Mouse (Mus musculus): ENCODE measurements around the gene Hist1h2ag. TPM values are rescaled to one million over a fixed set of nuclear protein-coding genes. Genes with fewer than 3 reads are reported as not detected.

Hist1h2ag gene
- 1.5 TPM for polyA plus RNA-seq (2017; shearing (Covaris generic))

DNA sequence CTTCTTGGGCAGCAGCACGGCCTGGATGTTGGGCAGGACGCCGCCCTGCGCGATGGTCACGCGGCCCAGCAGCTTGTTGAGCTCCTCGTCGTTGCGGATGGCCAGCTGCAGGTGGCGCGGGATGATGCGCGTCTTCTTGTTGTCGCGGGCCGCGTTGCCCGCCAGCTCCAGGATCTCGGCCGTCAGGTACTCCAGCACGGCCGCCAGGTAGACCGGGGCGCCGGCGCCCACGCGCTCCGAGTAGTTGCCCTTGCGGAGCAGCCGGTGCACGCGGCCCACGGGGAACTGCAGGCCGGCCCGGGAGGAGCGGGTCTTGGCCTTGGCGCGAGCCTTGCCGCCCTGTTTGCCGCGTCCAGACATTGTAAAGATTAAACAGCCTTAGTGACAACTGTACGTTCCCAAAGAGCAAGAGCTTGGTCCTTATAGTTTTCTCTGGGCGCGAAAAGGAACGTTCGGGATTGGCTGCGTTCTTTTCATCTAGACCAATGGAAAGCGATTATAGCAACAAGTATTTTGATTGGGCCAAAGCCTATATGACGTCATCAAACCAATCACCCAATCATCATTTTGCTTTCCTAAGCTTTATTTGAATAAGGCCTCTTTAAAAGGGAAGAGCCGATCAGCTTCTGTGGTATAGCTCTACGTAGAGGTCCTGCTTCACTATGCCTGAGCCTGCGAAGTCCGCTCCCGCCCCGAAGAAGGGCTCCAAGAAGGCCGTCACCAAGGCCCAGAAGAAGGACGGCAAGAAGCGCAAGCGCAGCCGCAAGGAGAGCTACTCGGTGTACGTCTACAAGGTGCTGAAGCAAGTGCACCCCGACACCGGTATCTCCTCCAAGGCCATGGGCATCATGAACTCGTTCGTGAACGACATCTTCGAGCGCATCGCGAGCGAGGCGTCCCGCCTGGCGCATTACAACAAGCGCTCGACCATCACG, at the start of gene Hist1h2ag, which contains the start of gene Hist1h2bj:
TSS of gene Hist1h2ag (minus strand) at position 377 of the 935 bp plus-strand sequence.
TSS of gene Hist1h2bj (plus strand) at position 647 of the 935 bp plus-strand sequence.

DNA sequence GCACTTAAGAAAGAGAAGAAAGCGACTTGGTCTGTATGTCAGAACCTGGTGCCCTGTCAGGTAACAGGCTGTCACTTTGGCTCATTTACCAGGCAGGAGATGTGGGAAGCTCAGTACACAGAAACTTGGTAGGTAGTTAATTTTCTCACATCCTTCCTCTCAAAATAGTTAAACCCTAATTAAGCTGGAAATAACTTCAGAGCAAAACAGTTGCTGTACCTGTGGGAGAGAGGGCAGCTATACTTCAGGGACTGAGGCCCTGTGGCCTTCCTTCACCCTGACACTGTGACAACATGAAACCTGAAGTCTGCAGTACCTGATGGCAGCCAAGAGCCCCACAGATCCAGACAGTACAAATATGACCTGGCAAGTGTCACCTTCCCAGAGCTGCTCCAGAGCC, 41.4 kb upstream of the Hist1h2ag start, which contains the start of gene Vmn1r188:
TSS of gene Vmn1r188 (plus strand) at position 301 of the 400 bp plus-strand sequence.

DNA sequence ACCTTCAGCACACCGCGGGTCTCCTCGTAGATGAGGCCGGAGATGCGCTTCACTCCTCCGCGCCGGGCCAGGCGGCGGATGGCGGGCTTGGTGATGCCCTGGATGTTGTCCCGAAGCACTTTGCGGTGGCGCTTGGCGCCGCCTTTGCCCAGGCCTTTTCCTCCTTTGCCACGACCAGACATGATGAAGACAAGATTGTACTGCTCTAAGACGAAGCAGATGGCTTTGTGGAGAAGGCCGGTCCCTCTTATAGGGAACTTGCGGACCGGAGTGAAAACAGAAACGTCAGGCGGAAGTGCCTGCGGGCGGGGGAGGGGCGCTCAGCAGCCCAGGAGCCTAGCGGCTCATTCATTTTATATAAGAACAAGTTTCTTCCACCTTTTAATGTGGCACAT, 1.6 kb downstream of the Hist1h2ag start, which contains the start of gene Hist1h4i:
TSS of gene Hist1h4i (minus strand) at position 221 of the 395 bp plus-strand sequence.

DNA sequence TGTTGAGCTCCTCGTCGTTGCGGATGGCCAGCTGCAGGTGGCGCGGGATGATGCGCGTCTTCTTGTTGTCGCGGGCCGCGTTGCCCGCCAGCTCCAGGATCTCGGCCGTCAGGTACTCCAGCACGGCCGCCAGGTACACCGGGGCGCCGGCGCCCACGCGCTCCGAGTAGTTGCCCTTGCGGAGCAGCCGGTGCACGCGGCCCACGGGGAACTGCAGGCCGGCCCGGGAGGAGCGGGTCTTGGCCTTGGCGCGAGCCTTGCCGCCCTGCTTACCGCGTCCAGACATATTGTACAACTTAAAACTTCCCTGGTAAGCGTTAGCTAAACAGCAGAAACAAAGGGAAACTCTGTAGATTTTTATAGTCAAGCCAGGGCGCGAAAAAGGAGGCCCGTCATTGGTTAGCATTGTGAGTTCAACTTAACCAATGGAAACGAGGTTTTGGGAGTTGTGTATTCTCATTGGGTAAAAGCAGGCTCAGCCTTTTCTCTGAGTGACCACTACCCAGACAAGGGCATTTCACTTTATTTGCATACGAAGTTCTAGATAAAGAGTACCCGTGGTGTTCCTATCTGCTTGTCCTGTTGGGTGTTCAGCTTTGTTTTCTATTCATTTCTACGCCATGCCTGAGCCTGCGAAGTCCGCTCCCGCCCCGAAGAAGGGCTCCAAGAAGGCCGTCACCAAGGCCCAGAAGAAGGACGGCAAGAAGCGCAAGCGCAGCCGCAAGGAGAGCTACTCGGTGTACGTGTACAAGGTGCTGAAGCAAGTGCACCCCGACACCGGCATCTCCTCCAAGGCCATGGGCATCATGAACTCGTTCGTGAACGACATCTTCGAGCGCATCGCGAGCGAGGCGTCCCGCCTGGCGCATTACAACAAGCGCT, 7.2 kb downstream of the Hist1h2ag start, which contains the start of the genes Hist1h2ah and Hist1h2bk:
TSS of gene Hist1h2ah (minus strand) at position 302 of the 882 bp plus-strand sequence.
TSS of gene Hist1h2bk (plus strand) at position 604 of the 882 bp plus-strand sequence.

DNA sequence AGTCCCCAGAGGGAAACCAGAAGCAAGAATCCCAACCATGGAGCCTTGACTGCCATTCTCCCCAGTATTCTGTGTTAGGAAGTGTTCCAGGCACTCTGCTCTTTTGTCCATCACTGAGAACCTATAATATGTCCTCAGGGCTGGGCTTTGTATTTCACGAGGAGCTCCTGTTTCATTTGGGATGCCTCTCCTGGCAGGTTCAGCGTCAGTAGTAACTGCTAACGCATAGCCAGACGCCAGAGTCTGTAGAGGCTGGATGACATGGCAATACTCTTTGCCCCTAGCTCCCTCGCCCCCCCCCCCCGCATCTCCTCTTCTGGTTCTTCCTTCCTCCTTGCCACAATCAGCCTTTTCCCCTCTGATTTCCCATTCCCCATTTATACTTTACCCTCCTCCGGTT, 33.1 kb downstream of the Hist1h2ag start, which contains the start of gene Prss16:
TSS of gene Prss16 (minus strand) at position 101 of the 400 bp plus-strand sequence.

Other genes with a start within 250 kb of the Hist1h2ag start
- 5.5 TPM for gene Hist1h2bq, start 232.7 kb downstream of the Hist1h2ag start, polyA plus RNA-seq (2017; shearing (Covaris generic))
- gene Hist1h2ao, start 232.5 kb downstream of the Hist1h2ag start, polyA plus RNA-seq (2017; shearing (Covaris generic)) = not detected
- 26.8 TPM for gene Hist1h4m, start 231.2 kb downstream of the Hist1h2ag start, polyA plus RNA-seq (2017; shearing (Covaris generic))
- gene Hist1h4n, start 210.7 kb downstream of the Hist1h2ag start, polyA plus RNA-seq (2017; shearing (Covaris generic)) = not detected
- 44.7 TPM for gene Hist1h2ap, start 209.4 kb downstream of the Hist1h2ag start, polyA plus RNA-seq (2017; shearing (Covaris generic))
- 5.6 TPM for gene Hist1h2br, start 209.2 kb downstream of the Hist1h2ag start, polyA plus RNA-seq (2017; shearing (Covaris generic))
- 0.17 TPM for gene Zfp184, start 97.8 kb downstream of the Hist1h2ag start, polyA plus RNA-seq (2017; shearing (Covaris generic))
- not detected for gene Pom121l2, start 61.8 kb downstream of the Hist1h2ag start, polyA plus RNA-seq (2017; shearing (Covaris generic))
- gene Prss16, start 33.2 kb downstream of the Hist1h2ag start, polyA plus RNA-seq (2017; shearing (Covaris generic)) = 0.77 TPM
- gene Hist1h2ah, start 7.4 kb downstream of the Hist1h2ag start, polyA plus RNA-seq (2017; shearing (Covaris generic)) = 1.9 TPM
- gene Hist1h2bk, start 7.1 kb downstream of the Hist1h2ag start, polyA plus RNA-seq (2017; shearing (Covaris generic)) = not detected
- gene Hist1h4i, start 1.6 kb downstream of the Hist1h2ag start, polyA plus RNA-seq (2017; shearing (Covaris generic)) = 11.9 TPM
- 2.9 TPM for gene Hist1h2bj, start 270 bp upstream of the Hist1h2ag start, polyA plus RNA-seq (2017; shearing (Covaris generic))
- gene Vmn1r188, start 41.5 kb upstream of the Hist1h2ag start, polyA plus RNA-seq (2017; shearing (Covaris generic)) = not detected
- gene Vmn1r189, start 62.9 kb upstream of the Hist1h2ag start, polyA plus RNA-seq (2017; shearing (Covaris generic)) = not detected
- gene Vmn1r191, start 141.0 kb upstream of the Hist1h2ag start, polyA plus RNA-seq (2017; shearing (Covaris generic)) = not detected
- gene Vmn1r192, start 148.2 kb upstream of the Hist1h2ag start, polyA plus RNA-seq (2017; shearing (Covaris generic)) = not detected
- not detected for gene Vmn1r193, start 180.2 kb upstream of the Hist1h2ag start, polyA plus RNA-seq (2017; shearing (Covaris generic))
- gene Vmn1r194, start 201.3 kb upstream of the Hist1h2ag start, polyA plus RNA-seq (2017; shearing (Covaris generic)) = not detected
- not detected for gene Vmn1r195, start 227.6 kb upstream of the Hist1h2ag start, polyA plus RNA-seq (2017; shearing (Covaris generic))
- not detected for gene Vmn1r196, start 247.0 kb upstream of the Hist1h2ag start, polyA plus RNA-seq (2017; shearing (Covaris generic))

Data from CD4-positive, CD25-positive, alpha-beta regulatory T cell, adult 9 weeks (primary cell).